Comparison of ENCODE assay signal across 8 mouse cellular contexts in genomic region chr3:152122101-152122500, GRCm38 (mm10). TPM values are rescaled to one million over a fixed set of nuclear protein-coding genes. Genes with fewer than 3 reads are reported as not detected.
DNase-seq lines count a peak whose midpoint lies in the region; ATAC-seq and TF ChIP-seq lines count a peak whose summit lies in the region.

No protein-coding gene starts in this region.

- H3K4me1 ChIP-seq in heart, adult 2 months (ENCODE audit: control insufficient read depth, insufficient read depth, low read length), result peaks cover 9% of the 10 kb centered on the region
- H3K4me1 ChIP-seq in kidney, postnatal 0 days (replicated peaks; ENCODE audit: insufficient read depth, low read length), result peaks cover 2% of the 10 kb centered on the region; the same call in 1 of the 2 replicates
- peaks cover 83% of the 10 kb centered on the region for H3K4me1 ChIP-seq in megakaryocyte, embryonic 14.5 days

- WGBS in heart, adult 2 months, result 8% methylated on average over 6 of the region's 6 CpGs
- WGBS in kidney, postnatal 0 days, result 31% methylated on average over 6 of the region's 6 CpGs

- H3K4me2 ChIP-seq in kidney, postnatal 0 days (ENCODE audit: low read length), result no peak overlapping the region

- DNase-seq in layer of hippocampus, adult 2 months (ENCODE audit: low spot score in 2 of 2), result no peak
- no peak for DNase-seq in layer of hippocampus, postnatal 10 days (ENCODE audit: low spot score in 2 of 2)
- peak; percentile 87 for DNase-seq in adrenal gland, postnatal 10 days
- DNase-seq in heart, adult 2 months, result peak; percentile 79 to 87
- peak; percentile 51 for DNase-seq in kidney, postnatal 0 days (ENCODE audit: low spot score)
- no peak for DNase-seq in cerebellum, adult 11 months
- no peak for DNase-seq in thymus, postnatal 36 days

- no peak for TF ChIP-seq CTCF in layer of hippocampus, adult 2 months (conservative IDR thresholded peaks at IDR 0.05)
- no peak for TF ChIP-seq CTCF in heart, adult 2 months (IDR thresholded peaks at IDR 0.05)
- no peak for TF ChIP-seq CTCF in kidney, postnatal 0 days (IDR thresholded peaks at IDR 0.05; ENCODE audit: low read depth)

- no peak for ATAC-seq in kidney, postnatal 0 days (replicated peaks; ENCODE audit: low FRiP score, low read depth)

- H3K27ac ChIP-seq in layer of hippocampus, adult 2 months, result 0 out of 2 replicates have a peak overlapping the region, but pooled peaks have one; percentile 10
- peak overlapping the region; percentile 94 for H3K27ac ChIP-seq in heart, adult 2 months
- H3K27ac ChIP-seq in kidney, postnatal 0 days, result peak overlapping the region; percentile 43; the same call in 1 of the 2 replicates

- TF ChIP-seq POLR2A in heart, adult 2 months (IDR thresholded peaks at IDR 0.05; ENCODE audit: insufficient read depth, low read depth, low read length), result 0 out of 2 replicates have a peak, but pooled peaks have one; percentile 24

- H3K36me3 ChIP-seq in heart, adult 2 months (ENCODE audit: control insufficient read depth, insufficient read depth, low read length), result peaks cover 12% of the 10 kb centered on the region
- no peaks in the 10 kb centered on the region for H3K36me3 ChIP-seq in kidney, postnatal 0 days (ENCODE audit: insufficient read depth, low read length)
- no peaks in the 10 kb centered on the region for H3K36me3 ChIP-seq in megakaryocyte, embryonic 14.5 days (replicated peaks; ENCODE audit: low read length)

- no peaks in the 10 kb centered on the region for H3K9me3 ChIP-seq in kidney, postnatal 0 days (replicated peaks; ENCODE audit: low read length)
- no peaks in the 10 kb centered on the region; the same call in 1 of the 2 replicates for H3K9me3 ChIP-seq in megakaryocyte, embryonic 14.5 days

- H3K27me3 ChIP-seq in heart, adult 2 months (ENCODE audit: control insufficient read depth, insufficient read depth, low read length), result no peaks in the 10 kb centered on the region
- no peaks in the 10 kb centered on the region for H3K27me3 ChIP-seq in kidney, postnatal 0 days (ENCODE audit: insufficient read depth, low read length)
- no peaks in the 10 kb centered on the region for H3K27me3 ChIP-seq in megakaryocyte, embryonic 14.5 days (replicated peaks)

- H3K4me3 ChIP-seq in layer of hippocampus, adult 2 months, result no peak overlapping the region
- H3K4me3 ChIP-seq in heart, adult 2 months, result no peak overlapping the region
- no peak overlapping the region for H3K4me3 ChIP-seq in kidney, postnatal 0 days (replicated peaks; ENCODE audit: low read depth, low read length)
- H3K4me3 ChIP-seq in megakaryocyte, embryonic 14.5 days (replicated peaks), result peak overlapping the region; percentile 86

- H3K9ac ChIP-seq in heart, adult 2 months (ENCODE audit: low read depth, low read length), result peak overlapping the region; percentile 44
- no peak overlapping the region for H3K9ac ChIP-seq in kidney, postnatal 0 days (ENCODE audit: low read depth, low read length)

- TF ChIP-seq EP300 in heart, adult 2 months (IDR thresholded peaks at IDR 0.05; ENCODE audit: insufficient read depth, low read depth, low read length), result 0 out of 2 replicates have a peak, but pooled peaks have one; percentile 56

- no peaks in the 10 kb centered on the region for H3K79me2 ChIP-seq in heart, adult 2 months (replicated peaks; ENCODE audit: control insufficient read depth, insufficient read depth, low read length)

- intact Hi-C loops in heart, adult 2 months (cut with DNase I), result loop anchor here (2.0 kb wide), 1 partner anchor 71 kb away; no protein-coding TSS in a partner anchor

RNA-seq across cellular contexts. Expression of gene Gipc2, which starts 43.9 kb away (rescaled TPM):
- 1 to 10 TPM in 1 of 2 experiments, under 1 TPM in 1; 0.98 to 1.3 TPM for total RNA-seq in layer of hippocampus, adult 2 months (2021)
- total RNA-seq in layer of hippocampus, postnatal 10 days (2021), result 1 to 10 TPM; 1.3 to 2.8 TPM
- 1 to 10 TPM in 1 of 2 experiments, under 1 TPM in 1; 0.94 to 1.7 TPM for total RNA-seq in adrenal gland, postnatal 10 days (2021)
- total RNA-seq in heart, adult 2 months (2021), result 1 to 10 TPM; 3.5 to 6.1 TPM
- polyA plus RNA-seq in heart, adult 2 months (2012; rRNA removed), result 4.8 and 5.2 TPM in 2 replicates
- polyA plus RNA-seq in kidney, postnatal 0 days (2015; fragmentation: Nextera tagmentation; extraction: Ambion mirVana), result 74.1 and 84.5 TPM in 2 replicates
- polyA plus RNA-seq in megakaryocyte, embryonic 14.5 days (2012; ENCODE audit: insufficient read depth, low replicate concordance), result 2.4 TPM in 1 of 2 replicates, not detected in the other

Comparison
In these comparisons a context has a peak if more than half of its experiments do, and no peak if none do; other contexts are left out.
1. DNase-seq: peak in adrenal gland, postnatal 10 days (single experiment), heart, adult 2 months (2 of 2) and kidney, postnatal 0 days (single experiment); none in layer of hippocampus, adult 2 months (0 of 2), layer of hippocampus, postnatal 10 days (0 of 2), cerebellum, adult 11 months (single experiment) and thymus, postnatal 36 days (0 of 2).
2. H3K27ac ChIP-seq: peak in every context shown above with its lines; median percentile 94 in heart, adult 2 months; 43 in kidney, postnatal 0 days; 10 in layer of hippocampus, adult 2 months.